Mouse (Mus musculus) ES-Bruce4 (cell line): Measurements from ENCODE around the gene Qars. TPM values are rescaled to one million over a fixed set of nuclear protein-coding genes. Genes with fewer than 3 reads are reported as not detected.

Experiments
- H3K27ac ChIP-seq: 2 replicates; pipeline ENCODE4 v1.5.1; 2012; ENCODE audit warnings: low read length, inconsistent platforms; ENCODE audit not compliant: insufficient read depth
- H3K27me3 ChIP-seq: 2 replicates; pipeline ENCODE4 v1.6.1; 2012; ENCODE audit warnings: mild to moderate bottlenecking, low read length, inconsistent platforms; ENCODE audit not compliant: control insufficient read depth, poor library complexity, insufficient read depth, severe bottlenecking
- H3K36me3 ChIP-seq: 2 replicates; pipeline ENCODE4 v1.6.1; 2012; ENCODE audit warnings: inconsistent platforms, mild to moderate bottlenecking, low read length, moderate library complexity; ENCODE audit not compliant: control insufficient read depth, poor library complexity, insufficient read depth, severe bottlenecking
- H3K4me1 ChIP-seq: one replicate; pipeline ENCODE4 v1.8.1; 2011; ENCODE audit warnings: low read length; ENCODE audit not compliant: control insufficient read depth, insufficient read depth
- H3K4me3 ChIP-seq: 2 replicates; pipeline ENCODE4 v1.5.1; 2011; ENCODE audit warnings: low read depth, mild to moderate bottlenecking, low read length
- H3K9ac ChIP-seq: 2 replicates; pipeline ENCODE4 v1.6.1; 2012; ENCODE audit warnings: low read depth, mild to moderate bottlenecking, inconsistent platforms; ENCODE audit not compliant: poor library complexity, severe bottlenecking
- H3K9me3 ChIP-seq: replicated peaks from 2 replicates; pipeline ENCODE4 v1.6.1; 2012; ENCODE audit warnings: mild to moderate bottlenecking, low read length, inconsistent platforms; ENCODE audit not compliant: control insufficient read depth, poor library complexity, insufficient read depth, severe bottlenecking
- CTCF ChIP-seq: IDR thresholded peaks from one replicate; pipeline ENCODE4 v1.8.1; 2011; ENCODE audit warnings: low read depth, low read length
- EP300 ChIP-seq: IDR thresholded peaks from 2 replicates; pipeline ENCODE4 v1.6.1; 2011; ENCODE audit warnings: low read depth, low read length; ENCODE audit not compliant: insufficient read depth
- POLR2A ChIP-seq: IDR thresholded peaks from one replicate; pipeline ENCODE4 v1.8.1; 2011; ENCODE audit warnings: low read length; ENCODE audit not compliant: insufficient read depth
- polyA plus RNA-seq: library from polyadenylated mRNA; stranded (reverse); fragments of >200 nt; gene quantifications from 2 replicates; pipeline ENCODE4 v1.2.4, GENCODE M21; 2011; ENCODE audit warnings: low read depth; ENCODE audit not compliant: missing spikeins, insufficient read depth, insufficient read length

Gene Qars
- 348 and 395 TPM in 2 replicates for polyA plus RNA-seq

- Histone ChIP-seq H3K9me3 (no peaks in the 10 kb centered on the region), H3K4me1 (peaks cover 3% of the 10 kb centered on the region), H3K36me3 (peaks cover 30% of the 10 kb centered on the region), H3K27me3 (no peaks in the 10 kb centered on the region), H3K9ac (peak within 1 kb of the TSS; percentile 58), H3K4me3 (peak within 1 kb of the TSS; percentile 92), H3K27ac (peak within 1 kb of the TSS; percentile 40)
- TF ChIP-seq POLR2A (peak; percentile 25), EP300 (0 out of 2 replicates have a peak, but pooled peaks have one; percentile 7), CTCF (no peak)
Measured at GRCm38 (mm10) chr9:108507619-108508434, at the start of gene Qars. Gene Qars (plus strand): TSS chr9:108507706.

DNA sequence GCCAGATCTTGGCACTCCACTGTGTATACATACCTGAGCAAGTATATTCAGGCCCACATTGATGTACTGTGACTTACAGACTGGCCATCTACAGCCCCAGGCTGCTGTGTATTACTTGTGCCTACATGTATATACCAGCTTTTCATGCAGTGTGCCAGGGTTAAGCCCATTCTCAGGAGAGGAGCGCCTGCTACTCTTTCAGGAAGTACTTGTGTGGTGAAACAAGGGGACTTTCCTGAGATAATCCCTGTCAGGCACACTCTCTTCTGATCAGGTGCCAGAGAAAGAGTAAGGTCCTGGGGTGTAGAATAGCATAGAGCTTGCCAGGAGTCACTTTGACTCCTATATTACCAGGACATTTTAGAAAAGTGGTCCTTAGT lies 47.6 kb upstream of the Qars start:
- H3K27ac ChIP-seq, result peak overlapping the region; percentile 61
- no peak overlapping the region; the same call in 1 of the 2 replicates for H3K9ac ChIP-seq
- H3K27me3 ChIP-seq, result no peaks in the 10 kb centered on the region
- no peaks in the 10 kb centered on the region for H3K9me3 ChIP-seq
- H3K4me3 ChIP-seq, result no peak overlapping the region
- H3K36me3 ChIP-seq, result peaks cover 13% of the 10 kb centered on the region
- H3K4me1 ChIP-seq, result peaks cover 10% of the 10 kb centered on the region
- TF ChIP-seq POLR2A, result no peak
- TF ChIP-seq CTCF, result no peak
- no peak for TF ChIP-seq EP300

- Histone ChIP-seq H3K4me3 (peak within 1 kb of the TSS; percentile 87), H3K9me3 (no peaks in the 10 kb centered on the region), H3K4me1 (peaks cover 8% of the 10 kb centered on the region), H3K27me3 (no peaks in the 10 kb centered on the region), H3K36me3 (peaks cover 13% of the 10 kb centered on the region), H3K27ac (peak within 1 kb of the TSS; percentile 61), H3K9ac (peak within 1 kb of the TSS; percentile 93)
- TF ChIP-seq CTCF (no peak), POLR2A (peak; percentile 8), EP300 (0 out of 2 replicates have a peak, but pooled peaks have one; percentile 18)
Measured at GRCm38 (mm10) chr9:108460319-108461178, 47.0 kb upstream of the Qars start, which contains the start of gene Ccdc71. Gene Ccdc71 (plus strand): TSS chr9:108460527.

GRCm38 (mm10) chr9:108461181-108461631 lies 46.3 kb upstream of the Qars start, which contains the start of gene Klhdc8b:
Gene Klhdc8b (minus strand): TSS chr9:108461581.
- Histone ChIP-seq H3K4me3 (peak within 1 kb of the TSS; percentile 87), H3K27me3 (no peaks in the 10 kb centered on the region), H3K4me1 (peaks cover 4% of the 10 kb centered on the region), H3K27ac (no peak within 1 kb of the TSS), H3K9ac (peak within 1 kb of the TSS; percentile 93), H3K9me3 (no peaks in the 10 kb centered on the region), H3K36me3 (peaks cover 13% of the 10 kb centered on the region)
- TF ChIP-seq EP300, result no peak
- TF ChIP-seq POLR2A, result no peak
- no peak for TF ChIP-seq CTCF

GRCm38 (mm10) chr9:108461675-108462074 lies 45.8 kb upstream of the Qars start:
- peak overlapping the region; percentile 87 for H3K4me3 ChIP-seq
- H3K36me3 ChIP-seq, result peaks cover 13% of the 10 kb centered on the region
- no peaks in the 10 kb centered on the region for H3K27me3 ChIP-seq
- no peak for TF ChIP-seq EP300
- TF ChIP-seq POLR2A, result no peak
- TF ChIP-seq CTCF, result no peak
- H3K9me3 ChIP-seq, result no peaks in the 10 kb centered on the region
- H3K4me1 ChIP-seq, result peaks cover 4% of the 10 kb centered on the region
- H3K27ac ChIP-seq, result no peak overlapping the region
- H3K9ac ChIP-seq, result peak overlapping the region; percentile 93; the same call in 1 of the 2 replicates
